Mouse (Mus musculus): ENCODE data around the gene Rpgrip1.
"Not testable (repeated sequence)": the region's sequence is repeated elsewhere in the genome, so short reads cannot be mapped to it uniquely, and the experiment has no call there.

Gene Rpgrip1

GRCm38 (mm10) chr14:52110346-52110745 is at the start of gene Rpgrip1:
Gene Rpgrip1, plus strand, starts transcription at chr14:52110704.
- POLR2A ChIA-PET, result interaction anchor here (0.6 to 19.3 kb wide), 26 partner anchors 8 to 227 kb away, joined by 3 to 611 read pairs (median 4); partner anchors contain the start of genes Hnrnpc (in 1 of the 4) and Zfp219 (in 1 of the 4)

GRCm38 (mm10) chr14:52060800-52061199 is 49.7 kb upstream of the Rpgrip1 start:
- POLR2A ChIA-PET, result interaction anchor here in 2 of 4 experiments (0.7 to 7.3 kb wide), 13 partner anchors 10 to 87 kb away, joined by 3 to 107 read pairs (median 5); partner anchors contain the start of genes Hnrnpc (in 2 of the 2) and Zfp219 (in 1 of the 2)
- CTCF ChIA-PET, result interaction anchor here in 1 of 4 experiments (0.7 kb wide), 1 partner anchor 9 kb away, joined by 3 read pairs; no protein-coding TSS in a partner anchor

More at GRCm38 (mm10) chr14:52110346-52110745, at the start of gene Rpgrip1:
- CTCF ChIA-PET, result interaction anchor here in 2 of 4 experiments (0.7 to 1.2 kb wide), 2 partner anchors 25 to 102 kb away, joined by 3 to 5 read pairs; no protein-coding TSS in a partner anchor

GRCm38 (mm10) chr14:52061798-52062197 is 48.7 kb upstream of the Rpgrip1 start:
- CTCF ChIA-PET, result interaction anchor here in 1 of 4 experiments (0.6 to 0.7 kb wide), 2 partner anchors 133 to 158 kb away, joined by 3 read pairs; no protein-coding TSS in a partner anchor
- POLR2A ChIA-PET, result interaction anchor here (0.6 to 7.3 kb wide), 12 partner anchors 9 to 218 kb away, joined by 3 to 107 read pairs (median 4); partner anchors contain the start of gene Rab2b (in 1 of the 4)

- CTCF ChIA-PET, result interaction anchor here in 3 of 4 experiments (0.6 to 1.4 kb wide), 5 partner anchors 10 to 56 kb away, joined by 3 to 5 read pairs (median 3); no protein-coding TSS in a partner anchor
- POLR2A ChIA-PET, result interaction anchor here in 3 of 4 experiments (0.6 to 8.8 kb wide), 67 partner anchors 8 to 1511 kb away, joined by 3 to 221 read pairs (median 5); partner anchors contain the start of genes Hnrnpc (in 3 of the 3), Zfp219 (in 3 of the 3), Chd8 (in 1 of the 3) and Rab2b (in 1 of the 3)
Measured at GRCm38 (mm10) chr14:52066135-52066534, 44.4 kb upstream of the Rpgrip1 start.

GRCm38 (mm10) chr14:52071599-52072137 is 38.8 kb upstream of the Rpgrip1 start:
- ChIA-PET POLR2A (interaction anchor here in 3 of 4 experiments (0.6 to 8.8 kb wide), 36 partner anchors 9 to 171 kb away, joined by 3 to 221 read pairs (median 5); partner anchors contain the start of genes Hnrnpc (in 3 of the 3), Supt16 (in 1 of the 3), Tmem253 (in 1 of the 3) and Zfp219 (in 1 of the 3)), CTCF (no interaction called here)

- ChIA-PET POLR2A (interaction anchor here in 2 of 4 experiments (0.6 to 4.2 kb wide), 6 partner anchors 8 to 27 kb away, joined by 3 to 82 read pairs (median 10); partner anchors contain the start of gene Hnrnpc (in 1 of the 2)), CTCF (no interaction called here)
Measured at GRCm38 (mm10) chr14:52083083-52083482, 27.4 kb upstream of the Rpgrip1 start.

GRCm38 (mm10) chr14:52094533-52094932 is 16.0 kb upstream of the Rpgrip1 start:
- CTCF ChIA-PET, result interaction anchor here in 1 of 4 experiments (0.5 to 3.0 kb wide), 3 partner anchors 10 to 1286 kb away, joined by 3 to 12 read pairs (median 3); partner anchors contain the start of gene Hnrnpc
- POLR2A ChIA-PET, result interaction anchor here (0.7 to 18.9 kb wide), 23 partner anchors 8 to 102 kb away, joined by 3 to 611 read pairs (median 4); partner anchors contain the start of genes Hnrnpc (in 4 of the 4), Rpgrip1 (in 2 of the 4) and Supt16 (in 1 of the 4)

GRCm38 (mm10) chr14:52097191-52097590 is 13.3 kb upstream of the Rpgrip1 start:
- POLR2A ChIA-PET, result interaction anchor here in 3 of 4 experiments (0.7 to 18.9 kb wide), 20 partner anchors 9 to 219 kb away, joined by 3 to 611 read pairs (median 4); partner anchors contain the start of genes Hnrnpc (in 1 of the 3), Rab2b (in 1 of the 3), Rpgrip1 (in 1 of the 3) and Tox4 (in 1 of the 3)
- CTCF ChIA-PET, result not testable (repeated sequence)

GRCm38 (mm10) chr14:52098387-52098786 is 12.1 kb upstream of the Rpgrip1 start:
- POLR2A ChIA-PET, result interaction anchor here in 2 of 4 experiments (1.2 to 19.3 kb wide), 11 partner anchors 1 to 77 kb away, joined by 4 to 611 read pairs (median 137); partner anchors contain the start of genes Zfp219 (in 2 of the 2), Hnrnpc (in 1 of the 2), Rpgrip1 (in 1 of the 2) and Tmem253 (in 1 of the 2)
- CTCF ChIA-PET, result not testable (repeated sequence)

GRCm38 (mm10) chr14:52099563-52099962 is 10.9 kb upstream of the Rpgrip1 start:
- POLR2A ChIA-PET, result interaction anchor here (0.6 to 19.3 kb wide), 45 partner anchors 2 to 1131 kb away, joined by 3 to 611 read pairs (median 4); partner anchors contain the start of genes Rpgrip1 (in 2 of the 4), Tox4 (in 2 of the 4), Zfp219 (in 2 of the 4) and Chd8 (in 1 of the 4)
- CTCF ChIA-PET, result interaction anchor here in 2 of 4 experiments (0.7 kb wide), 2 partner anchors 48 to 89 kb away, joined by 3 to 5 read pairs; no protein-coding TSS in a partner anchor

GRCm38 (mm10) chr14:52100170-52100960 is 10.1 kb upstream of the Rpgrip1 start:
- ChIA-PET POLR2A (interaction anchor here (0.6 to 19.3 kb wide), 50 partner anchors 3 to 243 kb away, joined by 3 to 611 read pairs (median 4); partner anchors contain the start of genes Tox4 (in 3 of the 4), Rab2b (in 2 of the 4), Rpgrip1 (in 2 of the 4) and Zfp219 (in 2 of the 4)), CTCF (interaction anchor here in 1 of 4 experiments (0.7 kb wide), 1 partner anchor 90 kb away, joined by 5 read pairs; no protein-coding TSS in a partner anchor)

- ChIA-PET CTCF (interaction anchor here in 1 of 4 experiments (0.7 kb wide), 1 partner anchor 796 kb away, joined by 3 read pairs; no protein-coding TSS in a partner anchor), POLR2A (interaction anchor here (0.6 to 19.3 kb wide), 43 partner anchors 4 to 1191 kb away, joined by 3 to 611 read pairs (median 8); partner anchors contain the start of genes Zfp219 (in 2 of the 4), Hnrnpc (in 1 of the 4), Rab2b (in 1 of the 4) and Rpgrip1 (in 1 of the 4))
Measured at GRCm38 (mm10) chr14:52101285-52102157, 9.0 kb upstream of the Rpgrip1 start.

- CTCF ChIA-PET, result interaction anchor here (0.9 to 3.9 kb wide), 14 partner anchors 10 to 213 kb away, joined by 3 to 32 read pairs (median 4); partner anchors contain the start of genes Chd8 (in 1 of the 4), Rab2b (in 1 of the 4), Supt16 (in 1 of the 4) and Tox4 (in 1 of the 4)
- POLR2A ChIA-PET, result interaction anchor here (0.5 to 19.3 kb wide), 141 partner anchors 4 to 1014 kb away, joined by 3 to 611 read pairs (median 6); partner anchors contain the start of genes Supt16 (in 4 of the 4), Chd8 (in 3 of the 4), Rab2b (in 3 of the 4) and Tox4 (in 3 of the 4)
Measured at GRCm38 (mm10) chr14:52103474-52103855, 7.0 kb upstream of the Rpgrip1 start.

GRCm38 (mm10) chr14:52103856-52104676 is 6.4 kb upstream of the Rpgrip1 start, which contains the start of gene Hnrnpc:
Gene Hnrnpc, minus strand, starts transcription at chr14:52104028.
- CTCF ChIA-PET, result interaction anchor here (0.5 to 3.9 kb wide), 40 partner anchors 8 to 474 kb away, joined by 3 to 32 read pairs (median 4); partner anchors contain the start of genes Chd8 (in 1 of the 4), Rab2b (in 1 of the 4), Supt16 (in 1 of the 4) and Tox4 (in 1 of the 4)
- POLR2A ChIA-PET, result interaction anchor here (0.5 to 19.3 kb wide), 175 partner anchors 3 to 1166 kb away, joined by 3 to 611 read pairs (median 6); partner anchors contain the start of genes Supt16 (in 4 of the 4), Chd8 (in 3 of the 4), Rab2b (in 3 of the 4) and Tox4 (in 3 of the 4)
